Mouse (Mus musculus): Measurements from ENCODE around the gene Tmem185b.

DNA sequence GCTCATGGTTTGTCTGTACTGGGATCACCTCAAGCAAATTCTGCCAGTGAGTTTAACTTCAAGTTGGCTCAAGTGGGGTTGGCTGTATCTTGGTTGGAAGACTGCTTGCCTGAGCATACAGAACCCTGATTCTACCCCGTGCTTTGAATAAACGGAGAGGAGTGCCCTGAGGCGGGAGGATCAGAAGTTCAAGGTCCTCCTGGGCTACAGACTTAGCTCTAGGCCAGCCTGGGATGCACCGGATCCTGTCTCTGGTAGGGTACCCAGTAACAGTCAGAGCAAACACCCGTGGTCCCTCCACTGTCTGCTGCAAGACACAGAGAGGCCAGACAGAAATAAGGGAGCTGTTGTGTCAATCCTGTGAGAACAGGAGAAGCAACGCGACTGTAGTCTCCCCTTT, 4.3 kb upstream of the Tmem185b start:
- no peak for TF ChIP-seq CTCF (IDR thresholded peaks at IDR 0.05; ENCODE audit: borderline replicate concordance, extremely low read depth, insufficient read depth, insufficient read length)
- no peak for TF ChIP-seq POLR2A (IDR thresholded peaks at IDR 0.05; ENCODE audit: borderline replicate concordance, extremely low read depth, insufficient read depth, insufficient read length, poor library complexity, severe bottlenecking)

All from brain, embryonic 14.5 days (tissue).